Mouse (Mus musculus) ES-Bruce4 (cell line): ENCODE measurements around the gene Rfxank. TPM values are rescaled to one million over a fixed set of nuclear protein-coding genes. Genes with fewer than 3 reads are reported as not detected.

Experiments used
- H3K27ac ChIP-seq: 2 replicates; pipeline ENCODE4 v1.5.1; 2012; ENCODE audit warnings: low read length, inconsistent platforms; ENCODE audit not compliant: insufficient read depth
- H3K27me3 ChIP-seq: 2 replicates; pipeline ENCODE4 v1.6.1; 2012; ENCODE audit warnings: mild to moderate bottlenecking, low read length, inconsistent platforms; ENCODE audit not compliant: control insufficient read depth, poor library complexity, insufficient read depth, severe bottlenecking
- H3K36me3 ChIP-seq: 2 replicates; pipeline ENCODE4 v1.6.1; 2012; ENCODE audit warnings: inconsistent platforms, mild to moderate bottlenecking, low read length, moderate library complexity; ENCODE audit not compliant: control insufficient read depth, poor library complexity, insufficient read depth, severe bottlenecking
- H3K4me1 ChIP-seq: one replicate; pipeline ENCODE4 v1.8.1; 2011; ENCODE audit warnings: low read length; ENCODE audit not compliant: control insufficient read depth, insufficient read depth
- H3K4me3 ChIP-seq: 2 replicates; pipeline ENCODE4 v1.5.1; 2011; ENCODE audit warnings: low read depth, mild to moderate bottlenecking, low read length
- H3K9ac ChIP-seq: 2 replicates; pipeline ENCODE4 v1.6.1; 2012; ENCODE audit warnings: low read depth, mild to moderate bottlenecking, inconsistent platforms; ENCODE audit not compliant: poor library complexity, severe bottlenecking
- H3K9me3 ChIP-seq: replicated peaks from 2 replicates; pipeline ENCODE4 v1.6.1; 2012; ENCODE audit warnings: mild to moderate bottlenecking, low read length, inconsistent platforms; ENCODE audit not compliant: control insufficient read depth, poor library complexity, insufficient read depth, severe bottlenecking
- CTCF ChIP-seq: IDR thresholded peaks from one replicate; pipeline ENCODE4 v1.8.1; 2011; ENCODE audit warnings: low read depth, low read length
- EP300 ChIP-seq: IDR thresholded peaks from 2 replicates; pipeline ENCODE4 v1.6.1; 2011; ENCODE audit warnings: low read depth, low read length; ENCODE audit not compliant: insufficient read depth
- POLR2A ChIP-seq: IDR thresholded peaks from one replicate; pipeline ENCODE4 v1.8.1; 2011; ENCODE audit warnings: low read length; ENCODE audit not compliant: insufficient read depth
- polyA plus RNA-seq: library from polyadenylated mRNA; stranded (reverse); fragments of >200 nt; gene quantifications from 2 replicates; pipeline ENCODE4 v1.2.4, GENCODE M21; 2011; ENCODE audit warnings: low read depth; ENCODE audit not compliant: missing spikeins, insufficient read depth, insufficient read length

Gene Rfxank
- polyA plus RNA-seq, 1 experiment = 8.2 TPM

DNA sequence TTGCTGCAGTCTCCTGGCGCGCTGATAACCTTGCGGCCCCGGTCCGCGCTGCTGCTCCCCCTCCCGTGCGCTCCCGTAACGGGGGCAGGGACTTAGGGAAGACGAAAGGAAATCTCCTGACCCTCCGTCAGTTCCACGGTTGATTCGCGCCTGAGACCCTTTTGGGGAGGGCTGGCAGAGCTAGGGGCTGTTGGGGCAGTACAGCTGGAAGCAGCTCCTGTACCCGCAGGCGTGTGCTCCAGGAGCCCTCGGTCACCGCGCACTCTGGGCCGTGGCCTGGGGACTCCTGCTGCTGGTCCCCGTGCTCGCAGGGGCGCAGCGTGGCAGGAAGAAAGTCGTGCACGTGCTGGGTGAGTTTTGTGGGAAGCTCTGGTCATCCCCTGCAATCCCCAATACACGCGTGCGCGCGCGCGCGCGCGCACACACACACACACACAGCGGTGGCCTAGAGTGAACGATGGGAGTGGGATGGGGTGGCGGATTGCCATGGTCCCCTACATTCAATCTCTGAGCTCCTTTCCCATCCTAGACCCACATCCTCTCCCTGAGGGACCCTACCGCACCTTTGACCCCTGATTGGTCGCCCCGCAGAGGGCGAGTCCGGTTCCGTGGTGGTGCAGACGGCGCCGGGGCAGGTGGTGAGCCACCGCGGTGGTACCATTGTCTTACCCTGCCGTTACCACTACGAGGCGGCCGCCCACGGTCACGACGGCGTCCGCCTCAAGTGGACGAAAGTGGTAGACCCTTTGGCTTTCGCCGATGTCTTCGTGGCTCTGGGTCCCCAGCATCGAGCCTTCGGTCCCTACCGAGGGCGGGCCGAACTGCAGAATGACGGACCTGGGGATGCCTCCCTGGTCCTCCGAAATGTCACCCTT is 54.5 kb downstream of the Rfxank start:
- Histone ChIP-seq H3K9me3 (no peaks in the 10 kb centered on the region), H3K36me3 (no peaks in the 10 kb centered on the region), H3K9ac (peak overlapping the region; percentile 54), H3K27me3 (peaks cover 6% of the 10 kb centered on the region; the same call in 1 of the 2 replicates), H3K4me1 (no peaks in the 10 kb centered on the region), H3K27ac (no peak overlapping the region), H3K4me3 (peak overlapping the region; percentile 87)
- no peak for TF ChIP-seq POLR2A
- TF ChIP-seq EP300 = no peak
- no peak for TF ChIP-seq CTCF

- no peak within 1 kb of the TSS for H3K27ac ChIP-seq
- H3K4me1 ChIP-seq = no peaks in the 10 kb centered on the region
- peaks cover 6% of the 10 kb centered on the region; the same call in 1 of the 2 replicates for H3K27me3 ChIP-seq
- peak within 1 kb of the TSS; percentile 87 for H3K4me3 ChIP-seq
- H3K36me3 ChIP-seq = no peaks in the 10 kb centered on the region
- peak within 1 kb of the TSS; percentile 54 for H3K9ac ChIP-seq
- TF ChIP-seq POLR2A = peak; percentile 58
- TF ChIP-seq CTCF = peak; percentile 16
- TF ChIP-seq EP300 = no peak
- no peaks in the 10 kb centered on the region for H3K9me3 ChIP-seq
Observed at GRCm38 (mm10) chr8:70083285-70083684, 55.7 kb downstream of the Rfxank start, which contains the start of gene Hapln4. TSS of gene Hapln4 (plus strand) at chr8:70083457.

- H3K9me3 ChIP-seq = no peaks in the 10 kb centered on the region
- H3K36me3 ChIP-seq = no peaks in the 10 kb centered on the region
- TF ChIP-seq EP300 (no peak), POLR2A (no peak), CTCF (no peak)
- H3K27ac ChIP-seq = no peak overlapping the region
- H3K4me1 ChIP-seq = no peaks in the 10 kb centered on the region
- H3K4me3 ChIP-seq = no peak overlapping the region
- H3K27me3 ChIP-seq = peaks cover 6% of the 10 kb centered on the region; the same call in 1 of the 2 replicates
- H3K9ac ChIP-seq = no peak overlapping the region
Observed at GRCm38 (mm10) chr8:70081976-70082375, 57.0 kb downstream of the Rfxank start.

Other genes with a start within 250 kb of the Rfxank start
- gene Tssk6, start 237.0 kb downstream of the Rfxank start, polyA plus RNA-seq = not detected in 2 replicates
- 70.5 and 70.8 TPM in 2 replicates for gene Ndufa13, start 236.6 kb downstream of the Rfxank start, polyA plus RNA-seq
- gene Yjefn3, start 236.4 kb downstream of the Rfxank start, polyA plus RNA-seq = 3.4 and 4.2 TPM in 2 replicates
- gene Gatad2a, start 142.8 kb downstream of the Rfxank start, polyA plus RNA-seq = 155 TPM in 2 replicates
- 40.2 and 41.0 TPM in 2 replicates for gene Mau2, start 96.4 kb downstream of the Rfxank start, polyA plus RNA-seq
- 36.5 and 37.3 TPM in 2 replicates for gene Sugp1, start 96.3 kb downstream of the Rfxank start, polyA plus RNA-seq
- 0.99 and 1.4 TPM in 2 replicates for gene Tm6sf2, start 66.2 kb downstream of the Rfxank start, polyA plus RNA-seq
- gene Hapln4, start 55.7 kb downstream of the Rfxank start, polyA plus RNA-seq = 2.2 TPM in 2 replicates
- gene Ncan, start 18.3 kb downstream of the Rfxank start, polyA plus RNA-seq = 1.4 and 1.6 TPM in 2 replicates
- 38.0 and 42.7 TPM in 2 replicates for gene Nr2c2ap, start 7.8 kb downstream of the Rfxank start, polyA plus RNA-seq
- 24.1 and 28.3 TPM in 2 replicates for gene Borcs8, start 345 bp upstream of the Rfxank start, polyA plus RNA-seq
- gene Mef2b, start 557 bp upstream of the Rfxank start, polyA plus RNA-seq = 4.4 and 5.8 TPM in 2 replicates
- gene Tmem161a, start 33.2 kb upstream of the Rfxank start, polyA plus RNA-seq = 36.5 and 43.1 TPM in 2 replicates
- 7.8 and 9.3 TPM in 2 replicates for gene Slc25a42, start 73.2 kb upstream of the Rfxank start, polyA plus RNA-seq
- gene Sugp2, start 95.1 kb upstream of the Rfxank start, polyA plus RNA-seq = 46.0 and 47.2 TPM in 2 replicates
- gene Armc6, start 95.3 kb upstream of the Rfxank start, polyA plus RNA-seq = 5.7 and 11.8 TPM in 2 replicates
- 37.9 and 40.0 TPM in 2 replicates for gene Homer3, start 143.7 kb upstream of the Rfxank start, polyA plus RNA-seq
- 45.3 and 50.5 TPM in 2 replicates for gene Ddx49, start 163.3 kb upstream of the Rfxank start, polyA plus RNA-seq
- gene Cope, start 163.4 kb upstream of the Rfxank start, polyA plus RNA-seq = 115 and 117 TPM in 2 replicates
- 3.4 and 3.8 TPM in 2 replicates for gene Cers1, start 176.6 kb upstream of the Rfxank start, polyA plus RNA-seq
- 1.0 TPM in 1 of 2 replicates, not detected in the other for gene Gdf1, start 190.7 kb upstream of the Rfxank start, polyA plus RNA-seq
- gene Upf1, start 214.1 kb upstream of the Rfxank start, polyA plus RNA-seq = 46.3 and 50.1 TPM in 2 replicates
- 1.4 and 2.0 TPM in 2 replicates for gene Comp, start 234.4 kb upstream of the Rfxank start, polyA plus RNA-seq